Mouse (Mus musculus) urinary bladder, adult 2 months (tissue): ENCODE measurements around the gene BC034090. TPM values are rescaled to one million over a fixed set of nuclear protein-coding genes. Genes with fewer than 3 reads are reported as not detected.
"Not testable (repeated sequence)": the region's sequence is repeated elsewhere in the genome, so short reads cannot be mapped to it uniquely, and the experiment has no call there.

Experiments
- DNase-seq: peaks from one replicate; pipeline ENCODE4 v3.0.0; 2022; ENCODE audit warnings: low spot score
- polyA plus RNA-seq: library from polyadenylated mRNA; depleted of rRNA; stranded (reverse); fragments of >200 nt; gene quantifications from 2 replicates; pipeline ENCODE4 v1.2.3, GENCODE M21; 2012; rRNA removed

BC034090 gene
- polyA plus RNA-seq, 1 experiment, result 20.0 TPM

- no peak for DNase-seq
These were observed 53.0 kb downstream of the BC034090 start for GRCm38 (mm10) chr1:155191219-155191618.

- DNase-seq, result no peak
These were observed 55.6 kb downstream of the BC034090 start for GRCm38 (mm10) chr1:155188656-155189055.

DNA sequence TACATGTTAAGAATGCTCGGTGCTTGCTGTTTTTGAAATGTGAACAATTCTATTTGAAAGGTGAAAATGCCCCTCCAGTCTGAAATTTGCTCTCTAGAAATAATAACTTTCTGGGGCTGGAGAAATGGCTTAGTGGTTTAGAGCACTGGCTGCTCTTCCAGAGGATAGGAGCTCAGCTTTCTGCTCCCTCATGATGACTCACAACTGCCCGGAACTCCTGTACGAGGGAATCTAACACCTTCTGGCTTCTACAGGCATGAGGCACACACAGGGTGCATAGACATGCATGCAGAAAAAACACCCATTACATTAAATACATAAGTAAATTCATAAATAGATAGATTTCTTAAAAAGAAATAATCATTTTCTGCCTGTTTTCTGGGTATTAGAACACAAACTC, 60.1 kb downstream of the BC034090 start:
- no peak for DNase-seq

- no peak for DNase-seq
These were observed 65.9 kb downstream of the BC034090 start for GRCm38 (mm10) chr1:155178192-155178924.

DNA sequence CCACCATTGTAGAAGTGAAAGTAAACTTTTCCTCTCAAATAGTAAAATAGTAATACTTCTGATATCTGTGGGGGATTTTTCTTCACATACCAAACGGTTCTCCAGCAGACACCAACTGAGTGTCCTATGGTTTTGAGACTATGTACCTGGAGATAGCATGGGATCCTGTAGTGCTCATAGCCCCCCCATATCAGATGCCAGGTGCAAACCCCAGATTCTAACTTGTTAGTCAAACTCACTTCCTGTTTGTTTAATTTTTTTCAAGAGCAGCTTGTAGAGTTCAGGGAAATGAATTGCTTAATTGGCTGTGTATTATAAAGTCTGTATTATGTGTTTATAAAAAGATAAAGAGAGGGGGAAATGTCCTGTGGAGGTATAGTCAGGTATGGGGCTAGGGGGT, 69.8 kb downstream of the BC034090 start:
- DNase-seq, result no peak

GRCm38 (mm10) chr1:155173644-155174016, 70.6 kb downstream of the BC034090 start:
- not testable (repeated sequence) for DNase-seq

- DNase-seq, result no peak
These were observed 71.2 kb downstream of the BC034090 start for GRCm38 (mm10) chr1:155172895-155173643.

DNA sequence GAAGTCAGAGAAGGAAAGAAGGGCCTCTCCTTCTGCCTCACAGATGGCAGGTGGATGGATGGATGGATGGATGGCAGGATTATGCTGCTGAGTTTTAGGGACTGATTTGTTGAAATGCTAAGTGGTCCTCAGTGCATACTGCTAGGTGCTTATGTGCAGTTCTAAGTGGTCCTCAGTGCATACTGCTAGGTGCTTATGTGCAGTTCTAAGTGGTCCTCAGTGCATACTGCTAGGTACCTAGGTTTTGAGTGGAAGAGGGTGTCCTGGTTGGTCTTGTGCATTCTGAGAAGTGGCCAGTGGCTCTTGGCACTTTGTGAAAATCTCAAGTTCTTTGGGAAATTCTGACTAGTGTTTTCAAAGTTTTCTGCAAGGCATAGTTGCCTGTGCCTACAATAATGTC, 74.3 kb downstream of the BC034090 start:
- DNase-seq, result no peak

GRCm38 (mm10) chr1:155167453-155167852, 76.8 kb downstream of the BC034090 start:
- DNase-seq, result no peak

Other genes starting within 250 kb of the BC034090 start
- gene Ier5, start 144.8 kb downstream of the BC034090 start, polyA plus RNA-seq, result 29.7 and 40.7 TPM in 2 replicates
- 24.0 and 31.2 TPM in 2 replicates for gene Mr1, start 97.6 kb downstream of the BC034090 start, polyA plus RNA-seq
- gene Stx6, start 85.7 kb downstream of the BC034090 start, polyA plus RNA-seq, result 42.4 and 45.9 TPM in 2 replicates
- gene Xpr1, start 173.0 kb upstream of the BC034090 start, polyA plus RNA-seq, result 12.3 and 17.3 TPM in 2 replicates